Mouse (Mus musculus) limb, embryonic 11.5 days (tissue): ENCODE data around the gene Clhc1. TPM values are rescaled to one million over a fixed set of nuclear protein-coding genes. Genes with fewer than 3 reads are reported as not detected.

Source experiments
- ATAC-seq: fragments of 200-750 bp; cut with Nextera tagmentation; 2 replicates; pipeline ENCODE4 v1.8.0; 2017; ENCODE audit warnings: low read depth; ENCODE audit not compliant: insufficient number of reproducible peaks, low FRiP score, low TSS enrichment
- DNase-seq: peaks from one replicate; pipeline ENCODE4 v3.0.0-alpha.2; 2015; ENCODE audit warnings: low spot score
- H3K27ac ChIP-seq: fragments of 300-500 bp; sonication (generic); replicated peaks from 2 replicates; pipeline ENCODE4 v1.5.1; 2014; ENCODE audit warnings: low read depth, mild to moderate bottlenecking, low read length
- H3K27me3 ChIP-seq: fragments of 300-500 bp; sonication (generic); 2 replicates; pipeline ENCODE4 v1.6.1; 2014; ENCODE audit warnings: mild to moderate bottlenecking, low read length, mixed read lengths; ENCODE audit not compliant: control insufficient read depth, insufficient read depth
- H3K36me3 ChIP-seq: fragments of 300-500 bp; sonication (generic); 2 replicates; pipeline ENCODE4 v1.6.1; 2014; ENCODE audit warnings: mild to moderate bottlenecking, low read length, moderate library complexity, mixed read lengths; ENCODE audit not compliant: control insufficient read depth, insufficient read depth
- H3K4me1 ChIP-seq: fragments of 300-500 bp; sonication (generic); 2 replicates; pipeline ENCODE4 v1.6.1; 2014; ENCODE audit warnings: low read length, mixed read lengths; ENCODE audit not compliant: control insufficient read depth, insufficient read depth
- H3K4me2 ChIP-seq: fragments of 300-500 bp; sonication (generic); 2 replicates; pipeline ENCODE4 v1.6.1; 2014; ENCODE audit warnings: low read depth, mild to moderate bottlenecking, moderate library complexity; ENCODE audit not compliant: severe bottlenecking
- H3K4me3 ChIP-seq: fragments of 300-500 bp; sonication (generic); 2 replicates; pipeline ENCODE4 v1.5.1; 2014; ENCODE audit warnings: low read depth, low read length
- H3K9ac ChIP-seq: fragments of 300-500 bp; sonication (generic); 2 replicates; pipeline ENCODE4 v1.6.1; 2014; ENCODE audit warnings: mild to moderate bottlenecking, low read length
- H3K9me3 ChIP-seq: fragments of 300-500 bp; sonication (generic); 2 replicates; pipeline ENCODE4 v1.6.1; 2016; ENCODE audit warnings: low read length; ENCODE audit not compliant: control insufficient read depth
- WGBS: fragments of 180-500 bp; shearing (Covaris S2); extraction: QIAGEN DNeasy Blood & Tissue Kit; methylation state at CpG from one replicate; pipeline ENCODE4 v1.1.7; 2014; 5-methylcytosine and 5-hydroxymethylcytosine counted together
- polyA plus RNA-seq: library from polyadenylated mRNA; unstranded; fragments of >200 nt; fragmentation: Nextera tagmentation; extraction: Ambion mirVana; gene quantifications from 2 replicates; pipeline ENCODE4 v1.2.1, GENCODE M21; 2014

Gene Clhc1
- polyA plus RNA-seq, 1 experiment from 2014 or later: 0.33 TPM

- ATAC-seq: no peak
- Histone ChIP-seq H3K4me3 (no peak overlapping the region), H3K9me3 (no peaks in the 10 kb centered on the region), H3K36me3 (no peaks in the 10 kb centered on the region), H3K27me3 (no peaks in the 10 kb centered on the region), H3K9ac (no peak overlapping the region), H3K4me2 (no peak overlapping the region), H3K27ac (no peak overlapping the region), H3K4me1 (no peaks in the 10 kb centered on the region)
- DNase-seq: no peak
These were observed 49.4 kb downstream of the Clhc1 start for GRCm38 (mm10) chr11:29597159-29597558.

- Histone ChIP-seq H3K36me3 (no peaks in the 10 kb centered on the region), H3K9me3 (no peaks in the 10 kb centered on the region), H3K27me3 (no peaks in the 10 kb centered on the region), H3K4me2 (no peak overlapping the region), H3K27ac (no peak overlapping the region), H3K4me3 (no peak overlapping the region), H3K4me1 (no peaks in the 10 kb centered on the region), H3K9ac (no peak overlapping the region)
- no peak for DNase-seq
- no peak for ATAC-seq
These were observed 51.2 kb downstream of the Clhc1 start for GRCm38 (mm10) chr11:29599000-29599399.

- Histone ChIP-seq H3K9ac (no peak overlapping the region), H3K27me3 (no peaks in the 10 kb centered on the region), H3K4me1 (no peaks in the 10 kb centered on the region), H3K9me3 (no peaks in the 10 kb centered on the region), H3K27ac (no peak overlapping the region), H3K4me2 (no peak overlapping the region), H3K36me3 (no peaks in the 10 kb centered on the region), H3K4me3 (no peak overlapping the region)
- no peak for DNase-seq
- no peak for ATAC-seq
- WGBS: 45% methylated on average over 2 of the region's 2 CpGs
These were observed 55.8 kb downstream of the Clhc1 start for GRCm38 (mm10) chr11:29603581-29603980.

GRCm38 (mm10) chr11:29607465-29607990 lies 59.8 kb downstream of the Clhc1 start:
- Histone ChIP-seq H3K9me3 (no peaks in the 10 kb centered on the region), H3K27ac (no peak overlapping the region), H3K27me3 (no peaks in the 10 kb centered on the region), H3K36me3 (no peaks in the 10 kb centered on the region), H3K4me1 (no peaks in the 10 kb centered on the region), H3K4me3 (no peak overlapping the region), H3K9ac (no peak overlapping the region), H3K4me2 (no peak overlapping the region)
- ATAC-seq: no peak
- DNase-seq: no peak
- 70% methylated on average over 2 of the region's 2 CpGs for WGBS

- Histone ChIP-seq H3K4me2 (no peak overlapping the region), H3K27me3 (no peaks in the 10 kb centered on the region), H3K9ac (no peak overlapping the region), H3K36me3 (no peaks in the 10 kb centered on the region), H3K9me3 (no peaks in the 10 kb centered on the region), H3K4me1 (no peaks in the 10 kb centered on the region), H3K27ac (no peak overlapping the region), H3K4me3 (no peak overlapping the region)
- WGBS: 76% methylated on average over 5 of the region's 5 CpGs
- ATAC-seq (no peak), DNase-seq (no peak)
These were observed 62.2 kb downstream of the Clhc1 start for GRCm38 (mm10) chr11:29609756-29610468.

GRCm38 (mm10) chr11:29612007-29612406 lies 64.3 kb downstream of the Clhc1 start:
- H3K4me3 ChIP-seq: no peak overlapping the region
- ATAC-seq (no peak), DNase-seq (no peak)
- no peak overlapping the region for H3K4me2 ChIP-seq
- H3K4me1 ChIP-seq: no peaks in the 10 kb centered on the region
- H3K27me3 ChIP-seq: no peaks in the 10 kb centered on the region
- H3K9me3 ChIP-seq: no peaks in the 10 kb centered on the region
- H3K36me3 ChIP-seq: no peaks in the 10 kb centered on the region
- H3K27ac ChIP-seq: no peak overlapping the region
- no peak overlapping the region for H3K9ac ChIP-seq

GRCm38 (mm10) chr11:29613185-29613735 lies 65.5 kb downstream of the Clhc1 start:
- Histone ChIP-seq H3K4me1 (no peaks in the 10 kb centered on the region), H3K27me3 (no peaks in the 10 kb centered on the region), H3K9me3 (no peaks in the 10 kb centered on the region), H3K4me3 (no peak overlapping the region), H3K9ac (no peak overlapping the region), H3K4me2 (no peak overlapping the region), H3K36me3 (no peaks in the 10 kb centered on the region), H3K27ac (no peak overlapping the region)
- DNase-seq (no peak), ATAC-seq (no peak)
- WGBS: 91% methylated on average over 4 of the region's 4 CpGs

- H3K4me3 ChIP-seq: no peak overlapping the region
- H3K27me3 ChIP-seq: no peaks in the 10 kb centered on the region
- H3K9ac ChIP-seq: no peak overlapping the region
- H3K27ac ChIP-seq: no peak overlapping the region
- H3K36me3 ChIP-seq: no peaks in the 10 kb centered on the region
- WGBS: 79% methylated on average over 6 of the region's 6 CpGs
- no peaks in the 10 kb centered on the region for H3K4me1 ChIP-seq
- H3K4me2 ChIP-seq: no peak overlapping the region
- DNase-seq: no peak
- no peak for ATAC-seq
- H3K9me3 ChIP-seq: no peaks in the 10 kb centered on the region
These were observed 66.6 kb downstream of the Clhc1 start for GRCm38 (mm10) chr11:29614217-29614924.
